ENCODE assay signal across 9 mouse cellular contexts in the genomic region with DNA sequence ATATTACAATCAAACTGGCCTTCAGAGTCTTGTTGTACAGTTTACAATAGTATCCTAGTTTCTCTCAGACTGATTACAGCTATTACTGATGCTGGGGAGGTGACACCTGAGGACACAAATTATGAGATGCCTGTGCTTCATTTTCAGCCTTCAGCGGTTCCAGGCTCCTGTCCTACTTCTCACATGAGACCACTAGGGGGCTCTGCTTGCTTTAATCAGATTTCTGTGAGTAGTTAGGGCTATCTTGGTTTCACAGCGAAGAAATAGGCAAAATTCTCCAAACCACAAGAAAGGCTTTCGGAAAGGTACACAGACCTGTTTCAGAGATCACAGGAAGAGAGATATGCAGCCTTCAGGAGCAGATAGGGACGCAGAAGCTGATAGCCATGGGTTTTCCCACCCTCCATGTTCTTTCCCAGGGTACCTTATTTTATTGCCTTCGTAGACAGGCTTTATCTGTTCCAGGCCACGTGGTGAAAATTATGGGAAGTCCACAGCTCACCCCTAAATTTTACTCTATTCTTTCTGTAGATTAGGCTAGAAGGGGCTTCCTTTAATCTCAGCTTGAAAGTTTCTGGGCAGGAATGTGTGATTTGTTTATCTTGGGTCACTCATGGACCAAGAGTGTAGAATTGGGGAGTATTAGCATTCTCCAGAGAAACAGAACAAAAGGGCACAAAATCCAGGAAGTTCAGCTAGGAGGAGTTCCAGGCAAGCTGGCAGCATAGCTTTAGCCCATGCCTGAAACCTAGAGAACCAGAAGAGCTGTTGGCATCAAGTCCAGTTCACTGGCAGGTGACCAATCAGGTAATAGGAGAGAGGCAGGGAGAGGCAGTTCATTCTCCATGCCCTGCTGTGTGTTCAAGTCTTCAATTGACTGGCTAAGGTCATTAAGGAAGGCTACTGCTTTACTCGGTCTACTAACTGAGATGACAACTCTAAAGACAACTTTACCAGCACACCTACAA.
DNase-seq lines count a peak whose midpoint lies in the region; ATAC-seq and TF ChIP-seq lines count a peak whose summit lies in the region.
"Had no signal": no experiment of that assay in that cellular context is flagged by ENCODE, and none has a peak within 500 bp of the region (broad histone marks: within the 10 kb centered on the region; RNA-seq: fewer than 3 reads in every experiment).

No protein-coding gene starts in this region.

- no peak overlapping the region for H3K27ac ChIP-seq in liver, postnatal 0 days (ENCODE audit: low read depth)
- no peak overlapping the region for H3K27ac ChIP-seq in stomach, postnatal 0 days (replicated peaks)
- H3K27ac ChIP-seq: liver, embryonic 13.5 days had no signal

- H3K9ac ChIP-seq in liver, postnatal 0 days (replicated peaks): no peak overlapping the region
- no peak overlapping the region for H3K9ac ChIP-seq in stomach, postnatal 0 days (ENCODE audit: low read length)
- H3K9ac ChIP-seq: liver, embryonic 13.5 days had no signal

- no peaks in the 10 kb centered on the region for H3K36me3 ChIP-seq in liver, postnatal 0 days (replicated peaks; ENCODE audit: insufficient read depth, low read length)
- no peaks in the 10 kb centered on the region for H3K36me3 ChIP-seq in stomach, postnatal 0 days (ENCODE audit: control insufficient read depth, insufficient read depth, low read length)
- H3K36me3 ChIP-seq: liver, embryonic 13.5 days had no signal

- H3K4me2 ChIP-seq in liver, postnatal 0 days (ENCODE audit: low read depth, low read length): no peak overlapping the region
- no peak overlapping the region for H3K4me2 ChIP-seq in stomach, postnatal 0 days (replicated peaks; ENCODE audit: low read depth)
- H3K4me2 ChIP-seq: liver, embryonic 13.5 days had no signal

- no peaks in the 10 kb centered on the region for H3K4me1 ChIP-seq in liver, postnatal 0 days (ENCODE audit: insufficient read depth)
- no peaks in the 10 kb centered on the region for H3K4me1 ChIP-seq in stomach, postnatal 0 days (replicated peaks; ENCODE audit: control insufficient read depth, insufficient read depth)
- H3K4me1 ChIP-seq: liver, embryonic 13.5 days had no signal

- no peak for TF ChIP-seq EP300 in liver, postnatal 0 days (IDR thresholded peaks at IDR 0.05; ENCODE audit: low read depth)
- no peak for TF ChIP-seq EP300 in stomach, postnatal 0 days (optimal IDR thresholded peaks at IDR 0.05)

- WGBS in liver, postnatal 0 days (ENCODE audit: insufficient replicate concordance): 33% methylated on average over 7 of the region's 7 CpGs
- WGBS in stomach, postnatal 0 days: 58% methylated on average over 7 of the region's 7 CpGs

- DNase-seq in adrenal gland, adult (ENCODE audit: inconsistent age in 2 of 2, low spot score in 1 of 2): peak; percentile 12 to 74
- DNase-seq in adrenal gland, postnatal 4 days (ENCODE audit: low spot score in 2 of 2): no peak
- no peak for DNase-seq in liver, postnatal 0 days
- DNase-seq in liver: no peak
- peak; percentile 74 for DNase-seq in embryo, embryonic 10.5 days (ENCODE audit: low spot score)
- DNase-seq in left cerebral cortex, postnatal 10 days (ENCODE audit: extremely low spot score in 1 of 2, low spot score in 2 of 2): peak; percentile 27 to 38
- DNase-seq in stomach, postnatal 0 days (ENCODE audit: low spot score): no peak
- no peak for DNase-seq in ovary, adult 18-20 months (ENCODE audit: low spot score)
- DNase-seq: liver, embryonic 13.5 days had no signal

- intact Hi-C loops in left cerebral cortex, postnatal 10 days (cut with DNase I): no loop called here

- no peaks in the 10 kb centered on the region for H3K9me3 ChIP-seq in liver, postnatal 0 days (ENCODE audit: low read length)
- H3K9me3 ChIP-seq in stomach, postnatal 0 days (ENCODE audit: control insufficient read depth, low read length): no peaks in the 10 kb centered on the region
- H3K9me3 ChIP-seq: liver, embryonic 13.5 days had no signal

- no peak overlapping the region for H3K4me3 ChIP-seq in liver, postnatal 0 days (ENCODE audit: low read depth, low read length)
- H3K4me3 ChIP-seq in stomach, postnatal 0 days (ENCODE audit: low read depth, low read length): no peak overlapping the region
- H3K4me3 ChIP-seq: liver, embryonic 13.5 days had no signal

- ATAC-seq in liver, postnatal 0 days: no peak
- no peak for ATAC-seq in stomach, postnatal 0 days (ENCODE audit: low FRiP score, low TSS enrichment)

- peak; percentile 49 for TF ChIP-seq CTCF in liver, postnatal 0 days (IDR thresholded peaks at IDR 0.05; ENCODE audit: low read depth)
- peak; percentile 72 for TF ChIP-seq CTCF in stomach, postnatal 0 days (IDR thresholded peaks at IDR 0.05; ENCODE audit: low read depth)

- H3K27me3 ChIP-seq in liver, postnatal 0 days (ENCODE audit: insufficient read depth, low read length): no peaks in the 10 kb centered on the region
- no peaks in the 10 kb centered on the region for H3K27me3 ChIP-seq in stomach, postnatal 0 days (ENCODE audit: control insufficient read depth, insufficient read depth, low read length)
- H3K27me3 ChIP-seq: liver, embryonic 13.5 days had no signal

Comparison
In these comparisons a context has a peak if more than half of its experiments do, and no peak if none do; other contexts are left out.
1. DNase-seq: peak in adrenal gland, adult (2 of 2), embryo, embryonic 10.5 days (single experiment) and left cerebral cortex, postnatal 10 days (2 of 2); none in adrenal gland, postnatal 4 days (0 of 2), liver, postnatal 0 days (single experiment), liver (single experiment), stomach, postnatal 0 days (single experiment) and ovary, adult 18-20 months (single experiment).